Mouse (Mus musculus) A20 (cell line): ENCODE measurements around the gene Gstm3.
"Not testable (repeated sequence)": the region's sequence is repeated elsewhere in the genome, so short reads cannot be mapped to it uniquely, and the experiment has no call there.

Source experiments
- DNase-seq: peaks from one replicate; pipeline ENCODE4 v3.0.0-alpha.2; 2011; ENCODE audit warnings: low read depth, low spot score

Gstm3 gene

DNA sequence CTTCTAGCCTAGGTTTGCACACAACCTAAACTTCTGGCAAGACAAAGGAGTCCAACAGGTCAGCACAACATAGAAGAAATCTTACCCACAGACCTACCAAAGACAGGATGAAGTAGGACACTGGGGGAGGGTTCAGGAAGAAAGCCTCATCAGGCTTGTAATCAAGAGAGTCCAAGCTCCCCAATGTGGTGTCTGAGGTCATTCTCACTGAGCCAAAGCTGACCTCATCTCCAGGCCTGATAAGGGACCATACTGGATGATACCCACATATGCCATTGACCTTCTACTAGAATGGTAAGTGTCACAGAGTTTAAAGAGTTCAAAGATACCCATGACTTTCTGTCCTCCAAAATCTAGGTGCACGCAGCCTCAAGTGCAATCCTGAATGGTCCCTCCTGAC is 5.2 kb upstream of the Gstm3 start:
- no peak for DNase-seq

DNA sequence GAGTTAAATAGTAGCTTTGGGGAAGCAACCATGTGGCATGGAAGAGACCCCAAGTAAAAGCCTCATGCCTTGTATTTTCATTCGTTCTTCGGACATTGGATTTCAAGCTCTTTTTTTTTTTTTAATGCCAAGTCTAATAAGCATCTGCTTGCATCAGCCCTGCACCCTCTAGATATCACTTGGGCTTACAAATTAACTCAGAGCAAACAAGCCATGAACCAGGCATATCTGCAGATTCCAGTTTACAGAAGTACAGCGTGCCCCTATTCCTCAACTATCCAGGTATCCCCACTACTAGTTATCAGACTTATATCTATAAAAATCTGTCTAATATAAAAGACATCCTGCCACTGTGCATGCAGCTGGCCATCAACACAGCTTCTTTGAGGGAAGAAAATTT is 3.0 kb upstream of the Gstm3 start:
- no peak for DNase-seq

- not testable (repeated sequence) for DNase-seq
These were observed 2.0 kb upstream of the Gstm3 start for GRCm38 (mm10) chr3:107971101-107971500.

- no peak for DNase-seq
These were observed 2.5 kb downstream of the Gstm3 start for GRCm38 (mm10) chr3:107966631-107967030.

DNA sequence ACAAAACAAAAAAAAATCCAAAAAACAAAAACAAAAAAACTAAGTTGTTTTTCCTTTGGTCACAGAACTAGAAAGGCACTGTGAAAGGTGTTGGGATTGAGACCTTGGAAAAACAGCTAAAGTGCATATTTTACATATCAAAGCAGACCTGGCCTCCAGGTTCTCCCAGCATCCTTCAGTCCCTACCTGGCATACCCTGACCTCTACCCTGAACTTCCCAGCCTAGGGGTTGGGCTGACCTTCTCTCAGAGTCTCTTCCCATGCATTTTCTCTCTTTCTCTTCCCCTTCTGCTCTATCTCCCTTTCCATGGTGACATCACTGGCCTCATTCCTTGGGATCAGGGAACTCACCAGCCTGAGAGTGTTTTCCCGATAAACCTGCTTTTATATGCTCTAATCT is 3.5 kb downstream of the Gstm3 start:
- DNase-seq, result no peak

GRCm38 (mm10) chr3:107964656-107965308 is 4.3 kb downstream of the Gstm3 start:
- peak; percentile 18 for DNase-seq

- DNase-seq, result no peak
These were observed 5.1 kb downstream of the Gstm3 start for GRCm38 (mm10) chr3:107964026-107964425.

DNA sequence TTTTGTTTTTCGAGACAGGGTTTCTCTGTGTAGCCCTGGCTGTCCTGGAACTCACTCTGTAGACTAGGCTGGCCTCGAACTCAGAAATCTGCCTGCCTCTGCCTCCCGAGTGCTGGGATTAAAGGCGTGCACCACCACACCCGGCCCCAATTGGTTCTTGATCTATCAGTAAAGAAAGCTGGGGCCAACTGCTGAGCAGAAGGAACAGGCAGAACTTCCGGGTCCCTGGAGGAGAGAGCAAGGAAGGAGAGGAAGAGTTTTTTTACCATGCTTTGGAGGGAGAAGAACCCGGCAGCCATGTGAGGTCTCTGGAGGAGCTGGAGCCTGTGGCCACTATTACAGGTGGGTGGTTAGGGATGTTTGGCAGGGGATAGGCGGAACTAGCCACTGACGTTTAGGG is 13.8 kb downstream of the Gstm3 start:
- DNase-seq, result not testable (repeated sequence)

GRCm38 (mm10) chr3:107953906-107954305 is 15.2 kb downstream of the Gstm3 start:
- DNase-seq, result no peak

- peak; percentile 52 for DNase-seq
These were observed 15.7 kb downstream of the Gstm3 start for GRCm38 (mm10) chr3:107953328-107953755.

- no peak for DNase-seq
These were observed 18.6 kb downstream of the Gstm3 start for GRCm38 (mm10) chr3:107950531-107950930.

DNA sequence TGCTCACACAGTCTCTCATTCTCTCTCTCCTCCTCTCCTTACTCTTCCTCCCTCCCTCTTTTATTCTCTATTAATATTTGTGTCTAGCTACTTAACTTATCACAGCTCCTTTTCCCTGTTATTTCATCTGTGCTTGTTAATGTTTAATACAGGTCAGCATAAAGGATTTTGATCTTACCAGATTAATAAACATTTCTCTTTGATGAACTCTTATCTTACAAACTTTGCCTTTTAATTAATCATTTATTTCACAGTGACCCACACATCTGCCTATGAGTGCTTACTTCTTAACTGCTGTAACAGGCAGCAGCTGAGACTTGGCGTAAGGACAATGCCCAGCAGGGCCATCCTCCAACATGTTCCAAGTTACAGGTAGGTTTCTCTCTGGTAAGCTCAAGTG is 19.6 kb downstream of the Gstm3 start:
- DNase-seq, result not testable (repeated sequence)

- DNase-seq, result peak; percentile 22
These were observed 23.4 kb downstream of the Gstm3 start for GRCm38 (mm10) chr3:107945729-107946128.

GRCm38 (mm10) chr3:107943239-107943990 is 25.7 kb downstream of the Gstm3 start, which contains the start of gene Gstm6:
TSS of gene Gstm6 (minus strand) at chr3:107943749.
- DNase-seq, result no peak

GRCm38 (mm10) chr3:107941261-107941660 is 27.8 kb downstream of the Gstm3 start:
- DNase-seq, result no peak

GRCm38 (mm10) chr3:107940524-107940923 is 28.6 kb downstream of the Gstm3 start:
- DNase-seq, result no peak

DNA sequence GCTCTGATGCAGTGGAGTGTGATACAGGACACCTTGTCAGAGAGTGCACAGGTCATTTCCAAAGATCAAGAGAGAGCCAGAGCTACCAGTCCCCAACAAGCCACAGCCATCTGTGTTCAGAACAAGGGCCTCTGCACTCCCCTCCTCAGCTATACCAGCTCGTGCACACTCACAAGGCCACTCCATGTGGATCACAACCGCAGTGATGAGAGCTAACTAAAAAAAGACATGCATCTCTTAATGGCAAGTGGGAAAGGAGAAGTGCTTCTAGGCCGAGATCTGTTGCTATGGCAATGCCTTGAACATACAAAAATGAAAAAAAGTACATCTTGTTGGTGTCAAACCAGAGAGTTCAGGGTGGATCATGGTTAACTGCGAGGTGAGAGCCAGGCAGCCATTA is 29.3 kb downstream of the Gstm3 start:
- DNase-seq, result no peak

- peak; percentile 54 for DNase-seq
These were observed 29.7 kb downstream of the Gstm3 start for GRCm38 (mm10) chr3:107939403-107939802.

GRCm38 (mm10) chr3:107935888-107936287 is 33.2 kb downstream of the Gstm3 start:
- DNase-seq, result no peak

- DNase-seq, result no peak
These were observed 33.8 kb downstream of the Gstm3 start for GRCm38 (mm10) chr3:107935268-107935667.

GRCm38 (mm10) chr3:107932128-107932527 is 37.0 kb downstream of the Gstm3 start:
- DNase-seq, result no peak

GRCm38 (mm10) chr3:107931670-107932069 is 37.4 kb downstream of the Gstm3 start, which contains the start of gene Gstm7:
TSS of gene Gstm7 (minus strand) at chr3:107931817.
- no peak for DNase-seq

DNA sequence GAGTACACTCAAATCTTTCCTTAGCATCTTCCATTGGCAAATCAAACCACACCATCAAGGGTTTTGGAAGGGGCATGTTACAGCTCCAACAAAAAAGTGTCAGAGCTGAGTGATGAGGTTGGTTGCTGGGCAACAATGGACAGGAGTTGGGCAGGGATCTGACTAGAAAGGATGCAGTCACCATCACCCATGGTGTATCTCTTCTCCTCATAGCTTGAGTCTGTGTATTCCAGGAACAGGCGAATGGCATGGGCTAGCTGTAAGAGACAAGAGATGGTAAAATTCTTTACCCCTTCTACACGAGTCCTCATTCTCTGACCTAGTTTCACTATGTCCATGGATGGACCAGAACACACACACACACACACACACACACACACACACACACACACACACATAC is 37.9 kb downstream of the Gstm3 start:
- no peak for DNase-seq
